Mouse (Mus musculus) myocyte (in vitro differentiated cells): ENCODE data around the gene Gmppb.

Experiments used
- E2F4 ChIP-seq: IDR thresholded peaks from one replicate; pipeline ENCODE4 v1.6.1; 2011; ENCODE audit warnings: mild to moderate bottlenecking, control low read depth, moderate library complexity; ENCODE audit not compliant: insufficient read depth
- MAX ChIP-seq: IDR thresholded peaks from one replicate; pipeline ENCODE4 v1.6.1; 2011; ENCODE audit warnings: low read depth, mild to moderate bottlenecking, control low read depth
- MYOD1 ChIP-seq, 3 experiments: IDR thresholded peaks; one replicate each; pipeline ENCODE4 v1.6.1; 2011; ENCODE audit warnings: control low read depth in 2 of 3, low read depth in 2 of 3, mild to moderate bottlenecking in 2 of 3, moderate library complexity in 1 of 3; ENCODE audit not compliant: insufficient read length in 2 of 3, control insufficient read depth in 1 of 3
- MYOG ChIP-seq, 3 experiments: IDR thresholded peaks; one replicate each; pipeline ENCODE4 v1.6.1; 2011; ENCODE audit warnings: control low read depth in 2 of 3, low read depth in 2 of 3, mild to moderate bottlenecking in 2 of 3; ENCODE audit not compliant: insufficient read length in 2 of 3, control insufficient read depth in 1 of 3, insufficient read depth in 1 of 3
- POLR2A ChIP-seq: IDR thresholded peaks from one replicate; pipeline ENCODE4 v1.6.1; 2011; ENCODE audit warnings: low read depth, mild to moderate bottlenecking, control low read depth, moderate library complexity; ENCODE audit not compliant: insufficient read length
- POLR2AphosphoS2 ChIP-seq: IDR thresholded peaks from one replicate; pipeline ENCODE4 v1.6.1; 2011; ENCODE audit warnings: low read depth, control low read depth; ENCODE audit not compliant: insufficient read length
- SRF ChIP-seq: IDR thresholded peaks from one replicate; pipeline ENCODE4 v1.6.1; 2011; ENCODE audit warnings: low read depth; ENCODE audit not compliant: control insufficient read depth, insufficient read length
- TCF12 ChIP-seq: IDR thresholded peaks from one replicate; pipeline ENCODE4 v1.6.1; 2011; ENCODE audit warnings: mild to moderate bottlenecking, control low read depth; ENCODE audit not compliant: poor library complexity, insufficient read depth, severe bottlenecking
- TCF3 ChIP-seq: IDR thresholded peaks from one replicate; pipeline ENCODE4 v1.6.1; 2011; ENCODE audit warnings: low read depth, control low read depth; ENCODE audit not compliant: insufficient read length
- USF1 ChIP-seq: IDR thresholded peaks from one replicate; pipeline ENCODE4 v1.6.1; 2011; ENCODE audit warnings: low read depth, mild to moderate bottlenecking, control low read depth, moderate library complexity

- TF ChIP-seq POLR2A (no peak), TCF12 (no peak), USF1 (no peak), MAX (no peak), MYOD1 (IDR thresholded peaks at IDR 0.05; ENCODE audit: control insufficient read depth in 1 of 3, insufficient read length in 2 of 3, low read depth in 2 of 3) (no peak), MYOG (IDR thresholded peaks at IDR 0.05; ENCODE audit: control insufficient read depth in 1 of 3, insufficient read depth in 1 of 3, insufficient read length in 2 of 3, low read depth in 2 of 3) (no peak), POLR2AphosphoS2 (no peak), E2F4 (no peak), SRF (no peak), TCF3 (no peak)
Measured at GRCm38 (mm10) chr9:108082549-108082948, 33.5 kb downstream of the Gmppb start.
